Mouse (Mus musculus) erythroblast, embryonic 14.5 days (primary cell): ENCODE results near the gene Ltf.

ENCODE experiments used
- GATA1 ChIP-seq: IDR thresholded peaks from 2 replicates; pipeline ENCODE4 v1.6.1; 2012; ENCODE audit warnings: low read length, inconsistent platforms, mixed read lengths
- TAL1 ChIP-seq: IDR thresholded peaks from 3 replicates; pipeline ENCODE4 v1.6.1; 2012; ENCODE audit warnings: low read length, inconsistent platforms, mixed read lengths

- TF ChIP-seq GATA1 (no peak), TAL1 (no peak)
Measured at GRCm38 (mm10) chr9:111011550-111011949, 7.5 kb upstream of the Ltf start.
